Mouse (Mus musculus) frontal cortex, postnatal 36 days (tissue): Measurements from ENCODE around the gene Hoxa7.

Experiments used
- DNase-seq, 2 experiments: peaks; one replicate each; pipeline ENCODE4 v3.0.0; 2022; ENCODE audit warnings: low spot score in 2 of 2

The Hoxa7 gene

DNA sequence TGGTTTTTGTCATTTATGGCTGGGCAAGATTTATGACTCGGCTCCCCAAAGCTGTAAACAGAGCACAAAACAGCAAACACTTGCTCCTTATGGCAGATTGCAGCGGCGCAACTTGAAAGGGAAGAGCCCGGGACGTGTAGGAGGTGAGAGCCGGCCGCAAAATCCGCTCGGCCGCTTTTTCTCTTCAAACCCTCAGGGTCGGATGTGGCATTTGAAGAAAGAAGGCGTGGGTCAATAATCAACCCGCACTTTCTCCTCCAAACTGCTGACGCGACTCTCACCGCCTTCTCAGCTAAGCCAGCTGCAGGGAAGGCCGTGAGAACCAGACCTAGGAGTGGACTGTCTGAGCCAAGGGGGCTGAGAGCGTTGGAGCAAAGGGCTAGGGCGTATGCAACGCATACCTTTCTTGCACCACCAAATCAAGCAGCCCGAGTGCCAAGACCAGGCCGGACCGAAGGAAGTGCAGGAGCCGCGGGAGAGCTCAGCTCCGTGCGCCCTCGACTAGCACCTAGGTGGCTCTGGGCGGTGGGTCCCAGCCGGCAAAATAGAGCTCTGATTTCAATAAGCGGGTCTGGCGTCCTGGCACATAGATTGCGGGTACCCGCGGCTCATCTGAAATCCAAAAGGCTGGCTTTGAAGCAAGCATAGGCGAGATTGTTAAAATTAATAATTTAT, 44.5 kb downstream of the Hoxa7 start, which contains the start of gene 5730596B20Rik:
TSS of gene 5730596B20Rik (plus strand) at position 438 of the 675 bp plus-strand sequence.
- no peak for DNase-seq

GRCm38 (mm10) chr6:52176391-52176790, 45.3 kb downstream of the Hoxa7 start:
- DNase-seq: no peak

DNA sequence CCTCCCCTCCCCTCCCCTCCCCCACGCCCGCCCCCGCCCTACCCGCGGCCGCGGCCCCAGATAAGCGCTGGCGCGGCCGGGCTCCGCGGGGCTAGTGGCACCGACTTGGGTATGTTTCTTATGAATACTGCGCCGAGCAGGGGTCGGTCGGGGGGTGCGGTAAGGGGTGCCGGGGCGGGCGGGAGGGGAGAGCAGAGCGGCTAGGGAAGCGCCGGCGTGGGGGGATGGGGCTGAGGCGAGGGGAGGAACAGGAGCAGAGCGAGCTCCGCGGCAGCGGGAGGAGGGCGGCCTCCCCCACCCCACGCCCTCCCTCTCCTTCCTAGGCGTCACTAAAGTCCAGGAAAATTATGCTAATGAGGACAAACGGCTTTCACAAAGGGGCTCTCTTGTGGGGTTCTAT, 45.8 kb downstream of the Hoxa7 start:
- no peak for DNase-seq

GRCm38 (mm10) chr6:52174968-52175751, 46.5 kb downstream of the Hoxa7 start:
- DNase-seq: no peak

DNA sequence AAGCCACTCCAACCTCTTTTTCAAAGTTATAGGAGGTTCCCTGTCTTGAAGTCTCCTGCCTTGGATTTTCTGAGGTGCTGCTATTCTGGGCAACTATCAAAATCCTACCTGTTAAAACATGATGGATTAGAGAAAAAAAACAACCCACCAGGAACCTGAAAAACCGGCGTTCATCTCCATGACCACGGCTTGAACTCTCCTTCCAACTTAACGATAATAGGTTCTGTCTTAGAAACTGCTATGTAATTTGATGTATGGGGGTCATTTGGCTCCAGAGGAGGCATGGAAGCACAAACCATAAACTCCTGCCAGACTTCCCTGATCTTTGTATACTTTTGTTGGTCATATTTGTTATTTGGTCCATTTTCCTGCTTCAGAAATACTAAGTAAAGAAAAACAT, 48.0 kb downstream of the Hoxa7 start:
- DNase-seq: no peak

DNA sequence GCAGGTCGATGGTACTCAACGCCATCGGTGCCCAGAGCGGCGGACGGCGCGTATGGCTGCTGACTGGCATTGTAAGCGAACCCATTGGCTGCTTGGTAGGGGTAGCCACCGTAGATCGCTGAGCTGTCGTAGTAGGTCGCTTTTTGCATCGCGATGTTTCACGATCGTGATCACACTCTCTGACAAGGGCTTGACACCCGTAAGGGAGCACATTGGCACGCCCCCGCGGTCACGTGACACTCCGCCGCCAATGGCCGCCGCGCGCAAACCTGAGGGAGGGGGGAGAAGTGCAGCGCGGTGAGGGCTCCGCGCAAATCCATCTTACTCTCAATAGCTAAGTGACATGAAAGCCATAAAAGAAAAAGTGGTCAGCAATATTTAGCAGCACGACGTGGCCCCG, 49.2 kb downstream of the Hoxa7 start:
- no peak for DNase-seq

DNA sequence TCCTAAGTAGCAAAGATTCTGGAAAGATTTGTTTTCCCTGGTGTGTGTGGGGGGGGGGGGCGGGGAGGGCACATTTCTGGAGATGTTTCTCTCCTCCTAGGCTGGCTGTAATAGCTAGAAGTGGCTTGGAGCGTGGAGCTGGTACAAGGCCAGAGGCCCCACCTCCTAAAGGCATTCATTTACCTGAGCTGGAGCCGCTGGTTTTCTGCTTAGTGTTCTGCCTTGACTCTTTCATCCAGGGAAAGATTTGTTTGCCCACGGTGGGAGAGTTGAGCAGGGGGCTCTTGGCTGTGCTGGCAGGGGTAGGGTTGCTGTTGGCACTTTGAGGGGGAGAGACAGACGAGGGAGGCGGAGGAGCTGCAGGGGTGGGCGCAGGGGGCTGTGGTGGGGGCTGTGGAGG, 49.7 kb downstream of the Hoxa7 start:
- no peak for DNase-seq

DNA sequence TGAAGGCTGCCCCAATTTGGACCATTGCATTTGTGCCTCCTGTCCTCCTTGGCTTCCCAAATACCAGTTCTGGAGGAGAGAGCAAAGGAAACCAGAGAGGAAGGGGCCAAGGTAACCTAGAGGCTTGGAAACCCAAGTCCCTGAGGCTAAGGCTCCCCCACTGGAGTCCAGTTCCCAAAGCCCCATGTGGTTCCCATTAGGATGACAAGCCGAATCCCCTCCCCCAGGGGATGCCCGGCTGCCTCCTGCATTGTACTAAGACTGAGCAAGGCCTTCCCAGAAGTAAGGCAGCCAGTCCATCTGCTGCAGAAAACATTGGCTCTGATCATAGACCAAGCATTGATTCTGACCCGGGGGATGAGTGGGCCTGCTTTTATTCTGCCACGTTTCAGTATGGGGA, 50.3 kb downstream of the Hoxa7 start:
- DNase-seq: no peak

DNA sequence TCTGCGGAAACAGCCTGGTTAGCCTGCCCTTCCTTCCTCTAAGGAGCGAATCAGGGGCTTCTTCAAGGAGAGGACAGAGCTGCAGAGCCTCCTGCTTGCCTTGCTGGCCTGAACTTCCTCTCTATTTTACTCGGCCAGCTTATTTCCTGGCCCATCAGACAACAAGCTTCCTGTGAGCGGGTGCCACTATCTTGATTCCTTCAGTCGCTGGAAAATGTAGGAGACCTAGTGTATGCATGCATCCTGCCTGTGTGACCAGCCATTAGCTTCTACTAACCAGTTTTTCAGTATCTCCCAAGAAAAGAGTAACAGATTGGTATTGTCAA, 50.8 kb downstream of the Hoxa7 start:
- DNase-seq: no peak

- no peak for DNase-seq
Observed at GRCm38 (mm10) chr6:52170166-52170897, 51.3 kb downstream of the Hoxa7 start.

DNA sequence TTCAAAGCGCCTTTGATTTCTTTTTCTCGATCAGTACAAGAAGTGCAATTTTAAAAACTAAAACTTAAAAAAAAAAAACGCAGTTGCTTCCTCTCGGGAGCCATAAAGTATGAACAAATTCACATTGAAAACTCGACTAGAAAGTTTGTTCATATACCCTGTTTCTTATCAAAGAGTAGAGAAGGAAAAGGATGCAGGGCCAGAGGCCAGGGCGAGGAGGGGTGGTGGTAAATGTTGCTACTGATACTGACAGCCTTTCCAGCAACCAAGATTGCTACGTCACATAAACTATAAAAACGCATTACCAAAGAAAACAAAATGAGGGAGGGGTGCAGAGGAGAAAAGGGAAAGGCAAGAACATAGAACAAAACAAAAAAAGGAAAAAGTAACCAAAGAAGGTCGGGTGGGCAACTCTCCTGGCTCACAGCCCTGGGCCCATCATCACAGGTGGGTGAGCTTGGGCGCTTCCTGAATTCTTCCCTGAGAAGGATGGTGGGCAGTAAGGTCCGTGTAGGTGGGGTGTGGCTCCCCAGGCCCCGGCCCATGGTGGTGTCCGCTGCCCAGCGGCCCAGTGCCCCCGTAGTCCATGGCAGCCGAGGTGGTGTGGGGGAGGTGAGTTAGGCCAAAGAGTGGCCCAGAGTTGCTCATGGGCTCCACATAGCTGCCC, 52.0 kb downstream of the Hoxa7 start:
- DNase-seq: no peak

DNA sequence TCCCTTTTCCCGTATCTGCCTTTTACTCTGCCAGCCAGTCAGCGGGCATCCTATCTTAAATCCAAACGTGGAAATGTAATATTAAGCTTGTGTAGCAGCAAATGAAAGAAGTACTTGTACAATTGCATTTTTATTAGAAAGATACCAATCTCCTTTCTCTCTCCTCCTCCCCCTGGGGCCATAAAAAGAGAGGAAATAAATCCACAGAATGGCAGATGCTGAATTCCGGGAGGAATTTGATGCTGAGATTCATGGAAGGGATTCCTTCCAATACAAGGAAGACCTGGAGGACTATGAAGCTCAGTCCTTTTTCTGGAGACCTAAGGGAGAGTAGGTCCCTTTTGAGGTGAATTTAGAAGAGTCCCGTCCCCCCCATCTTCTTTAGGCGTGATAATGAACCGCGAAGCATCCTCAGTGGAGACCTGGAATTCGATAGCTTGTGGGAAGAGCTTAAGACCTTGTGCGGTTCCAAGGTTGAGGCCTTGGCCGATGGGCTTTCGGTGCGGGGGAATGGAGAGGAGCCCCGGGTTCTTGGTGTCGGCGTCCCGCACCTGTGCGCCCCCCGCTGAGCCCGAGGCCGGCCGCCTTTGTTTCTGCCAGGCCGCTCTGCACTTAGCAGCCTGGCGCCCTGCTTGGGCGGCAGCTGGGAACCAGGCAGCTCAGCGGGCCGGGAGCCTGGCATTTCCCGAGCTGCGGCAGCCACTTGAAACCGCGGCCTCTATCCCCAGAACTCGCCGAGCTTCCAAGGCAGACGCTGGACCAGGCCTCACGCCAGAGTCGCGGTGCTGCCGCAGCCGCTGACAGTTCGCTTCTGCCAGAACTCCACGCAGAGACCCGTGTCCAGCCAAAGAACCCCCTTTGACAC, 53.2 kb downstream of the Hoxa7 start:
- DNase-seq: no peak

DNA sequence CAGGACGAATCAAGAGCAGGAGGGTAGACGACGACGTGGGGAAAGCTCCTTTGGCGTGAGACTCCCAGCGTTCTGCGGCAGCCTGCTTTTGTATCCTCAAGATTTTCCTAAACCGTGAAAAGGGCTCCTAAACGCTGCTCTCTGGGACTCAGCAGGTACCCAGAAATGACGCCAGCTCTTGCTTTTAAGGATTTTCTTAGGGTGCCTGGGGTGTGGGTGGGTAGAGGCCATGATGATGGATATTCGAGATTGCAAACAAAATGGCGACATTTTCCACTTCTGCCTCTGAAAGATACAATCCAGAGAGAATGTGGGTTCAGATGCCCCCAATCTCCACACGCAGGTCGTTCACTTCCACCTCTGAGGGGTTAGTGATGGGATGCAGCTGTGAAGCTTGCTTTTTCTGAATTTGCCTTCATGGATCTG, 53.9 kb downstream of the Hoxa7 start:
- DNase-seq: no peak

- DNase-seq: no peak
Observed at GRCm38 (mm10) chr6:52167176-52167575, 54.5 kb downstream of the Hoxa7 start.

- DNase-seq: no peak
Observed at GRCm38 (mm10) chr6:52166431-52167077, 55.1 kb downstream of the Hoxa7 start.

GRCm38 (mm10) chr6:52165441-52166370, 55.9 kb downstream of the Hoxa7 start:
- DNase-seq: no peak

- DNase-seq: no peak
Observed at GRCm38 (mm10) chr6:52164626-52165440, 56.8 kb downstream of the Hoxa7 start, which contains the start of gene Hoxa2. Gene Hoxa2, minus strand, starts transcription at chr6:52164831.
